Mouse (Mus musculus) kidney, embryonic 15.5 days (tissue): ENCODE measurements at regions not wholly inside any gene's neighbourhood (a gene's known extent, or its start where the extent isn't known, plus 50 kb on each side); places are given as distances from the start of the nearest gene placed in this dataset.
A peak's percentile ranks its signal among the peaks of the same experiment; 100 is the strongest.
"Not testable (repeated sequence)": the region's sequence is repeated elsewhere in the genome, so short reads cannot be mapped to it uniquely, and the experiment has no call there.

Source experiments
- ATAC-seq: fragments of 200-750 bp; cut with Nextera tagmentation; replicated peaks from 2 replicates; pipeline ENCODE4 v1.8.0; 2017; ENCODE audit warnings: moderate TSS enrichment; ENCODE audit not compliant: low FRiP score
- H3K27ac ChIP-seq: fragments of 300-500 bp; sonication (generic); 2 replicates; pipeline ENCODE4 v1.5.1; 2015; ENCODE audit warnings: mild to moderate bottlenecking, inconsistent platforms
- H3K27me3 ChIP-seq: fragments of 300-500 bp; sonication (generic); 2 replicates; pipeline ENCODE4 v1.6.1; 2015; ENCODE audit warnings: inconsistent platforms
- H3K36me3 ChIP-seq: fragments of 300-500 bp; sonication (generic); 2 replicates; pipeline ENCODE4 v1.6.1; 2015; ENCODE audit warnings: inconsistent platforms
- H3K4me1 ChIP-seq: fragments of 300-500 bp; sonication (generic); 2 replicates; pipeline ENCODE4 v1.6.1; 2015; ENCODE audit warnings: inconsistent platforms
- H3K4me2 ChIP-seq: fragments of 300-500 bp; sonication (generic); 2 replicates; pipeline ENCODE4 v1.6.1; 2015; ENCODE audit warnings: moderate library complexity, mild to moderate bottlenecking, inconsistent platforms
- H3K4me3 ChIP-seq: fragments of 300-500 bp; sonication (generic); replicated peaks from 2 replicates; pipeline ENCODE4 v1.5.1; 2015; ENCODE audit warnings: mild to moderate bottlenecking, inconsistent platforms
- H3K9ac ChIP-seq: fragments of 300-500 bp; sonication (generic); 2 replicates; pipeline ENCODE4 v1.6.1; 2015; ENCODE audit warnings: mild to moderate bottlenecking, inconsistent platforms
- H3K9me3 ChIP-seq: fragments of 300-500 bp; sonication (generic); replicated peaks from 2 replicates; pipeline ENCODE4 v1.6.1; 2016; ENCODE audit warnings: inconsistent platforms
- WGBS: fragments of 180-500 bp; shearing (Covaris S2); methylation state at CpG from one replicate; pipeline ENCODE4 v1.1.7; 2015; ENCODE audit warnings: mixed read lengths; 5-methylcytosine and 5-hydroxymethylcytosine counted together

- Histone ChIP-seq H3K4me2 (no peak overlapping the region), H3K27me3 (no peaks in the 10 kb centered on the region), H3K9me3 (no peaks in the 10 kb centered on the region), H3K4me3 (no peak overlapping the region), H3K27ac (no peak overlapping the region), H3K36me3 (no peaks in the 10 kb centered on the region), H3K9ac (no peak overlapping the region), H3K4me1 (peaks cover 11% of the 10 kb centered on the region)
- ATAC-seq, result peak; percentile 56
- 36% methylated on average over 11 of the region's 11 CpGs for WGBS
Observed at GRCm38 (mm10) chr9:52940964-52941636, 261.5 kb upstream of the AI593442 start.

GRCm38 (mm10) chr9:52935082-52935481, 255.5 kb upstream of the AI593442 start:
- Histone ChIP-seq H3K36me3 (no peaks in the 10 kb centered on the region), H3K9ac (no peak overlapping the region), H3K4me2 (no peak overlapping the region), H3K4me1 (no peaks in the 10 kb centered on the region), H3K27ac (no peak overlapping the region), H3K27me3 (no peaks in the 10 kb centered on the region), H3K9me3 (no peaks in the 10 kb centered on the region), H3K4me3 (no peak overlapping the region)
- no peak for ATAC-seq
- WGBS, result 55% methylated on average over 6 of the region's 6 CpGs

GRCm38 (mm10) chr9:52917516-52917915, 237.9 kb upstream of the AI593442 start:
- no peaks in the 10 kb centered on the region for H3K27me3 ChIP-seq
- no peak overlapping the region for H3K4me2 ChIP-seq
- H3K27ac ChIP-seq, result no peak overlapping the region
- H3K4me1 ChIP-seq, result no peaks in the 10 kb centered on the region
- no peak overlapping the region for H3K9ac ChIP-seq
- no peaks in the 10 kb centered on the region for H3K9me3 ChIP-seq
- WGBS, result 69% methylated on average over 4 of the region's 4 CpGs
- no peak for ATAC-seq
- H3K4me3 ChIP-seq, result no peak overlapping the region
- no peaks in the 10 kb centered on the region for H3K36me3 ChIP-seq

GRCm38 (mm10) chr9:52888653-52889052, 209.1 kb upstream of the AI593442 start:
- not testable (repeated sequence) for ATAC-seq, H3K4me2 ChIP-seq, H3K9me3 ChIP-seq, H3K27ac ChIP-seq, H3K36me3 ChIP-seq, H3K4me1 ChIP-seq, H3K27me3 ChIP-seq, H3K9ac ChIP-seq, H3K4me3 ChIP-seq
- WGBS, result no CpG with 5 or more reads among the region's 2 CpGs

GRCm38 (mm10) chr9:52887997-52888396, 208.4 kb upstream of the AI593442 start:
- H3K27me3 ChIP-seq, H3K4me2 ChIP-seq, H3K36me3 ChIP-seq, H3K27ac ChIP-seq, H3K9me3 ChIP-seq, H3K4me3 ChIP-seq, H3K4me1 ChIP-seq, ATAC-seq, H3K9ac ChIP-seq: not testable (repeated sequence)
- WGBS, result no CpG with 5 or more reads among the region's 3 CpGs

GRCm38 (mm10) chr9:52867236-52867635, 187.7 kb upstream of the AI593442 start:
- H3K4me2 ChIP-seq, result no peak overlapping the region
- no peaks in the 10 kb centered on the region for H3K9me3 ChIP-seq
- no peaks in the 10 kb centered on the region for H3K36me3 ChIP-seq
- WGBS, result 89% methylated on average over 1 of the region's 1 CpGs
- H3K9ac ChIP-seq, result no peak overlapping the region
- H3K4me3 ChIP-seq, result no peak overlapping the region
- H3K4me1 ChIP-seq, result no peaks in the 10 kb centered on the region
- H3K27ac ChIP-seq, result no peak overlapping the region
- no peak for ATAC-seq
- no peaks in the 10 kb centered on the region for H3K27me3 ChIP-seq

- Histone ChIP-seq H3K36me3 (no peaks in the 10 kb centered on the region), H3K9me3 (no peaks in the 10 kb centered on the region), H3K4me3 (no peak overlapping the region), H3K9ac (no peak overlapping the region), H3K27ac (no peak overlapping the region), H3K4me1 (no peaks in the 10 kb centered on the region), H3K4me2 (no peak overlapping the region), H3K27me3 (no peaks in the 10 kb centered on the region)
- no peak for ATAC-seq
- WGBS, result 86% methylated on average over 4 of the region's 4 CpGs
Observed at GRCm38 (mm10) chr9:52860327-52860726, 180.7 kb upstream of the AI593442 start.

- Histone ChIP-seq H3K27me3 (no peaks in the 10 kb centered on the region), H3K9ac (no peak overlapping the region), H3K4me2 (no peak overlapping the region), H3K36me3 (no peaks in the 10 kb centered on the region), H3K9me3 (no peaks in the 10 kb centered on the region), H3K4me1 (no peaks in the 10 kb centered on the region), H3K4me3 (no peak overlapping the region), H3K27ac (no peak overlapping the region)
- WGBS, result 51% methylated on average over 4 of the region's 4 CpGs
- ATAC-seq, result no peak
Observed at GRCm38 (mm10) chr9:52858411-52858810, 178.8 kb upstream of the AI593442 start.

GRCm38 (mm10) chr9:52853338-52853737, 173.8 kb upstream of the AI593442 start:
- H3K4me3 ChIP-seq, result no peak overlapping the region

GRCm38 (mm10) chr9:52850552-52850951, 171.0 kb upstream of the AI593442 start:
- H3K36me3 ChIP-seq, result no peaks in the 10 kb centered on the region
- H3K4me1 ChIP-seq, result no peaks in the 10 kb centered on the region
- ATAC-seq, result no peak
- 76% methylated on average over 2 of the region's 2 CpGs for WGBS
- no peak overlapping the region for H3K9ac ChIP-seq
- H3K4me3 ChIP-seq, result no peak overlapping the region
- no peak overlapping the region for H3K27ac ChIP-seq
- no peaks in the 10 kb centered on the region for H3K27me3 ChIP-seq
- no peaks in the 10 kb centered on the region for H3K9me3 ChIP-seq
- H3K4me2 ChIP-seq, result no peak overlapping the region

More at GRCm38 (mm10) chr9:52853338-52853737, 173.8 kb upstream of the AI593442 start:
- H3K9ac ChIP-seq, result no peak overlapping the region
- H3K36me3 ChIP-seq, result no peaks in the 10 kb centered on the region
- no peak overlapping the region for H3K27ac ChIP-seq
- H3K9me3 ChIP-seq, result no peaks in the 10 kb centered on the region
- H3K27me3 ChIP-seq, result no peaks in the 10 kb centered on the region
- no peak overlapping the region for H3K4me2 ChIP-seq
- WGBS, result 33% methylated on average over 6 of the region's 6 CpGs
- ATAC-seq, result no peak
- H3K4me1 ChIP-seq, result no peaks in the 10 kb centered on the region

GRCm38 (mm10) chr9:52849931-52850330, 170.4 kb upstream of the AI593442 start:
- ATAC-seq, result no peak
- WGBS, result 66% methylated on average over 3 of the region's 3 CpGs
- H3K4me1 ChIP-seq, result no peaks in the 10 kb centered on the region
- no peak overlapping the region for H3K9ac ChIP-seq
- no peak overlapping the region for H3K4me2 ChIP-seq
- no peaks in the 10 kb centered on the region for H3K9me3 ChIP-seq
- no peaks in the 10 kb centered on the region for H3K27me3 ChIP-seq
- no peaks in the 10 kb centered on the region for H3K36me3 ChIP-seq
- no peak overlapping the region for H3K4me3 ChIP-seq
- no peak overlapping the region for H3K27ac ChIP-seq

- Histone ChIP-seq H3K36me3 (no peaks in the 10 kb centered on the region), H3K4me2 (no peak overlapping the region), H3K9me3 (no peaks in the 10 kb centered on the region), H3K4me3 (no peak overlapping the region), H3K9ac (no peak overlapping the region), H3K27me3 (no peaks in the 10 kb centered on the region), H3K27ac (no peak overlapping the region), H3K4me1 (no peaks in the 10 kb centered on the region)
- 86% methylated on average over 4 of the region's 4 CpGs for WGBS
- no peak for ATAC-seq
Observed at GRCm38 (mm10) chr9:52841105-52841504, 161.5 kb upstream of the AI593442 start.

GRCm38 (mm10) chr9:52839996-52840395, 160.4 kb upstream of the AI593442 start:
- H3K4me1 ChIP-seq, result no peaks in the 10 kb centered on the region
- no peaks in the 10 kb centered on the region for H3K36me3 ChIP-seq
- no peaks in the 10 kb centered on the region for H3K27me3 ChIP-seq
- no peak for ATAC-seq
- H3K9ac ChIP-seq, result no peak overlapping the region
- H3K27ac ChIP-seq, result no peak overlapping the region
- no peaks in the 10 kb centered on the region for H3K9me3 ChIP-seq
- no peak overlapping the region for H3K4me3 ChIP-seq
- H3K4me2 ChIP-seq, result no peak overlapping the region
